Mouse (Mus musculus) cerebellum, adult 2 months (tissue): Measurements from ENCODE around the gene Copg2. TPM values are rescaled to one million over a fixed set of nuclear protein-coding genes. Genes with fewer than 3 reads are reported as not detected.

Experiments
- DNase-seq, 2 experiments: peaks; one replicate each; pipeline ENCODE4 v3.0.0; 2021
- H3K27ac ChIP-seq: fragments of 200-500 bp; 2 replicates; pipeline ENCODE4 v1.5.1; 2012; ENCODE audit warnings: low read length, control low read depth, inconsistent platforms; ENCODE audit not compliant: insufficient read depth
- H3K27me3 ChIP-seq: fragments of 200-500 bp; 2 replicates; pipeline ENCODE4 v1.6.1; 2012; ENCODE audit warnings: inconsistent platforms, mild to moderate bottlenecking, low read length, moderate library complexity; ENCODE audit not compliant: control insufficient read depth, insufficient read depth
- H3K4me1 ChIP-seq: fragments of 200-500 bp; 2 replicates; pipeline ENCODE4 v1.6.1; 2011; ENCODE audit warnings: low read length; ENCODE audit not compliant: control insufficient read depth, insufficient read depth
- H3K4me3 ChIP-seq: fragments of 200-500 bp; replicated peaks from 2 replicates; pipeline ENCODE3; 2011; ENCODE audit warnings: mild to moderate bottlenecking, low read depth, low read length, control low read depth; ENCODE audit not compliant: insufficient read depth
- CTCF ChIP-seq: fragments of 200-500 bp; IDR thresholded peaks from 2 replicates; pipeline ENCODE4 v1.5.1; 2011; ENCODE audit warnings: low read depth, mild to moderate bottlenecking, control low read depth, low read length, moderate library complexity, borderline replicate concordance; ENCODE audit not compliant: insufficient read depth
- POLR2A ChIP-seq: fragments of 200-500 bp; IDR thresholded peaks from 2 replicates; pipeline ENCODE4 v1.6.1; 2011; ENCODE audit warnings: low read length, control low read depth, borderline replicate concordance; ENCODE audit not compliant: insufficient read depth
- WGBS: fragments of 180-500 bp; shearing (Covaris S2); methylation state at CpG from one replicate; pipeline ENCODE4 v1.1.7; 2018; 5-methylcytosine and 5-hydroxymethylcytosine counted together
- polyA plus RNA-seq: library from polyadenylated mRNA; depleted of rRNA; stranded (reverse); fragments of >200 nt; gene quantifications from 2 replicates; pipeline ENCODE4 v1.2.3, GENCODE M21; 2012

Gene Copg2
- polyA plus RNA-seq, 1 experiment = 73.6 TPM

DNA sequence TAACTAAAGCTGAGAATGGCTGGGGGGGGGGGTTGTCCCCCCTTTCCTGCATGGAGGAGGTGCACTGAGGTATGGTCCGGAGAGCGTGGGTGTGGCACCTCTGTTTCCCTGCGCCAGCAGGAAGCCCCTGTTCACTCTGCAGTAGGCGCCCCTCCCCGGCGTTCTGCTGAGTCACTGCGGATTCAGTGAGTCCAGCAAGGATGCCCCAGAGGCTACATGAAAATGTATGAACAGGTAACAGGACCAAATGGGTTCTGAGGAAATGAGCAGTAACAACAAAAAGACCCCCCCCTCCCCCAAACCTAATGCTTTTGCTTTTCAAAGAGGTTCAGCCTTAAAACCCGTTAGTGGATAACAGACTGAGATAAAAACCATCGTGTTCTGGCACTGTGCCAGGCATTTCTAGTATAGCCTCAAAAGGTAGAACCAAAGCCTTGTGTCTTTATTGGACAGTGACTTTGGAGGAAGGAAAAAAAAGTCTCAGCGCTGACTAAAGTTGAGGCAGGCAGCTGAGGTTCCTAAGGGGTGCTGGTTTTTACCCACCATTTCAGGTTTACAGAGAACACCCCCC is 157.3 kb downstream of the Copg2 start:
- Histone ChIP-seq H3K4me3 (peak overlapping the region; percentile 46), H3K4me1 (no peaks in the 10 kb centered on the region), H3K27ac (no peak overlapping the region), H3K27me3 (no peaks in the 10 kb centered on the region)
- 48% methylated on average over 10 of the region's 10 CpGs for WGBS
- no peak for TF ChIP-seq POLR2A
- peak; percentile 44 to 53 for DNase-seq

DNA sequence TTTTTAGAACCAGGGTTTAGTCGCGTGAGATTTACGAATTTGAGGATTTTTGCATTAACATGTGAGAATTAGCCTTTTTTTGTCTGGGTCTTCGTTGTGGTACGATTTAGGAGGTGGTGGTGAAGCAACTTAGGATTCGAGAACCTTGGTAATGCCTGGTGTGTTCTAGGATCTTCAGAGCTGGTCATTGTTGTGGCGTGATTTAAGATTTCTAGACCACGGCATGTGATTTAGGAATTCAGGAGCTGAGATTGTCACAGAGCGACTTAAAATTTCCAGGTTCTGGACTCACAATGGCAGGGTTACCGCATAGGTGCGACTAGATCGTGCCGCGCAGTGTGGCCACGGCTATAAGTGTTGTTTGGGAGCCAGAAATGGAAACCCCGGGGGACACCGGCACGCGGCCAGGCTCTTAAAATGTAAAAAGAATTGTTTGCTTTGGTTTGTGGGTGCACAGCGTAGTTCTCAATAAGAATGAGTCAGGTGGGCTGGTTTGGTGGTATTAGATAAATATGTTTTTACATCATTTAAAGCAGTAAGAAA is 158.1 kb downstream of the Copg2 start:
- peak overlapping the region; percentile 46 for H3K4me3 ChIP-seq
- no peak overlapping the region for H3K27ac ChIP-seq
- TF ChIP-seq CTCF (no peak), POLR2A (no peak)
- no peaks in the 10 kb centered on the region for H3K4me1 ChIP-seq
- 47% methylated on average over 20 of the region's 20 CpGs for WGBS
- no peaks in the 10 kb centered on the region for H3K27me3 ChIP-seq
- DNase-seq = peak; percentile 26 to 35

DNA sequence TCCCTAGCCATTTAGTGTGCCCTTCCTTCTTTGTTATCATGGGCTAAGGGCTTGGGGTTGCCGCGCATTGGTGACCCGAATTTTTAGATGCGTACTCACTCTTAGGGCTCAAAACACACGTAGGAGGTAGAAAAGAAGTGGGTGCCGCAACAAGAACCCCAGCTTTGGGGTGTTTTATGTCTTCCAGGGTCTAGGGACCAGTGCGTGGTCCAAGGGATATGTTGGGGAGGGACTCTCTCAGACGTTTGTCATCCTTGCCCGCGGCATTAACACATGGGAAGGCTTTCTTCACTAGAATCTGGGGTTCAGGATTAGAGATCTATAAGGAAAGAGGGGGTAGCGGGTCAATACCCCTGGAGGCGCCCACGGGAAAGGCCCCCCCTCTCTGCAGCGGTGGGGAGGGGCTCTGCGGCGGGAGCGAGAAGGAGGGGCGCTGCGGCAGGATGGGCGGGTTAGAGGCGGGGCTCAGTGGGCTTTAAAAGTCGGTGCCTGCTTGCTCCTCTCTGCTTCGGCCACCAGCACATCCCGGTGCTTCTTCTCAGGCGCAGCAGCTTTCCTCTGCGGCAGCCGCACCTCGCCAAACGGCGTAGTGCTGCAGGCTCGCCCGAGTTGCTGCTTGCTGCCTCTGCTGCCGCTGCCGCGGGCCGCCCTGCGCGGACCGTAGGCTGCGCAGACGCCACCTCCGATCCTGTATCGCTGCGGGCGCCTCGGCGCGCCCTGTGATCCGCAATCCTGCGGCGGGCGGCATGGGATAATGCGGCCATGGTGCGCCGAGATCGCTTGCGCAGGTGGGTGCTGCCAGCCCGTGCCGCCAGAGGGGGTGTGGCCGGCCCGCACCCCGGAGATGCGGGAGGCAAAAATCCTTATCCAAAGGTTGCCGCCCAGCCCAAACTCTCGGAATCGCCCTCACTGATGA is 158.8 kb downstream of the Copg2 start:
- no peaks in the 10 kb centered on the region for H3K27me3 ChIP-seq
- peak; percentile 82 to 87 for DNase-seq
- peak; percentile 96 for TF ChIP-seq POLR2A
- TF ChIP-seq CTCF = no peak
- peak overlapping the region; percentile 46 for H3K4me3 ChIP-seq
- H3K27ac ChIP-seq = peak overlapping the region; percentile 42
- no peaks in the 10 kb centered on the region for H3K4me1 ChIP-seq
- whole genome bisulfite sequencing = 55% methylated on average over 62 of the region's 66 CpGs

DNA sequence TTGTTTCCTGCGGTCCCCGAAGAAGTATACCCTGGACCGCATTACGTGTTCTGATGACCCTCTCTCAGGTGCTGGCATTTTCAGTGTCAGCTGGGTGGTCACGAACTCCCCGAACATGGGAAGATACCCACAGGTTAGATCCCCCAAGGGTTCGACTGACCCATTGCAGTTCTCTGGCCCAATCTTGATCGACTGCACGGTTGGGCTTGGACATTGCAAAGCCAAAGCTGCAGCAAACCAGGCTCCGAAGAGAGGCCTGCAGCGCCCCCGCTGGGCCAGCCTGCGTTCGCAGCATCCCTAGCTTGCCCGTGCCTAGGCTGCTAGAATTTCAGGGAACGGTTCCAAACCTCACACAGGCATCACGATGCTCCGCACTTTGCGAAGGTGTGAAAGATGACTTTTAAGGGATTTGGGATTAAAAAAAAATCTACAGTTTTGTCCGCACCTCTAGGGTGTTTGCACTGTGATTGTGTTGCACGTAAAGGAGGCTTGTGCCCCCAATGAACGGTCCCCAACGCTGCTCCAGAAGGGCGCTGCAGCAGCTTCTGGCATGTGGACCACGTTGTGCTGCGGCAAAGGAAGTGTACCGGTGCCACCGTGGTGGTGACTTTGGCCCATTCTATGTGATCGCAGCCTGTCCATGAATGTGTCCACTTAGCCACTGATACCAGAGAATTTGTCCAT is 159.6 kb downstream of the Copg2 start:
- WGBS = 51% methylated on average over 29 of the region's 29 CpGs
- Histone ChIP-seq H3K4me3 (peak overlapping the region; percentile 46), H3K4me1 (no peaks in the 10 kb centered on the region), H3K27me3 (no peaks in the 10 kb centered on the region), H3K27ac (peak overlapping the region; percentile 42)
- DNase-seq = peak; percentile 73 to 80
- TF ChIP-seq POLR2A (0 out of 2 replicates have a peak, but pooled peaks have one; percentile 19), CTCF (peak; percentile 61)

DNA sequence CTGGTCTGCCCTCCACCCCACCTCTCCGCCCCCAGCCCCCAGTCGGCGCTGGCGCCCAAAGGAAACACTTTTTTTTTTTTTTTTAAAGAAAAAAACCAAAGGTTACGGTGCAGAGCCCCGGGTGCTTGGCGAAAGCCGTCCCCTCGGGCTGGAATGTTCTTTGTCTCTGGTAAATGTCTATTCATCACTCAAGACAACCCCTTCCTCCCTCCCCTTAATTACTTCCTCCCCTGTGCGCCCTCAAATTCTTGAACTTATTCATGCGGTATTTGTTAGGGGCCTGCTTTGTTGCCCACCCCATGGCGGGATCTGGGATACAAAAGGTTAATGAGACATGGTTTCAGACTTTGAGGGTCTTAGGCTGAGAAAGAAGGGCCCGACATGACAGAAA is 160.2 kb downstream of the Copg2 start:
- Histone ChIP-seq H3K4me3 (no peak overlapping the region), H3K27me3 (no peaks in the 10 kb centered on the region), H3K27ac (no peak overlapping the region), H3K4me1 (no peaks in the 10 kb centered on the region)
- 77% methylated on average over 13 of the region's 13 CpGs for WGBS
- no peak for DNase-seq
- no peak for TF ChIP-seq POLR2A
- no peak for TF ChIP-seq CTCF

DNA sequence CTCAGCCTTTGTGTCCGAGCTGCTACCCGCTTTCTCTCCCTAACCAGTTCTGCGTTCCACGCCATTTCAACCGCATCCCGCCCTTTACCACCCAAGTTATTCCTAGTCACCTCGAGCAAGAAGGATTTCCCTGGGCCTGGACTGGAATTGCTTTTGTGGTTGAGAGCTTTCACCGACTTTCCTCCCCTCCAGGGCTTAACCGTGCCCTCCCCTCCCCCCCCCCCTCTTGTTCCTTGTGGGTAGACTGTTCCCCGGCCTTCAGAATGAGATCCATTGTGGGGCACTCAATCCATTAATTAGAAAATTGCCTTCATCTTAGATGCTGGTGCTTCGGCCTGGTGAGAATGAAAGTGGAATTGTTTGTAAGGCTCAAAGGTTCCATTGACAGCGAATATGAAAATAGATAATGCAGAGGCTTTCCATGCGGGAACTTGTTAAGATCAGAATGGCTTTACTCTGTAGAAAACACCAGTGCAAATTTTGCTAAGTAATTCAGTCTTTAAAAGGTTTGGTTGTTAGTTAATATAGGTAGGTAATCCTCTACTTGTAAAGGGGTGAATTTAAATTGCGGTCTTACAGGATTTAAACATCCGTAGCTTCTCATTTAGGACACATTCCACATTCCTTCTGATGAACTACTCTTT is 160.7 kb downstream of the Copg2 start:
- TF ChIP-seq CTCF (no peak), POLR2A (no peak)
- DNase-seq = peak in 1 of 2 experiments; percentile 9
- Histone ChIP-seq H3K27ac (no peak overlapping the region), H3K4me1 (no peaks in the 10 kb centered on the region), H3K4me3 (no peak overlapping the region), H3K27me3 (no peaks in the 10 kb centered on the region)
- WGBS = 75% methylated on average over 15 of the region's 15 CpGs

DNA sequence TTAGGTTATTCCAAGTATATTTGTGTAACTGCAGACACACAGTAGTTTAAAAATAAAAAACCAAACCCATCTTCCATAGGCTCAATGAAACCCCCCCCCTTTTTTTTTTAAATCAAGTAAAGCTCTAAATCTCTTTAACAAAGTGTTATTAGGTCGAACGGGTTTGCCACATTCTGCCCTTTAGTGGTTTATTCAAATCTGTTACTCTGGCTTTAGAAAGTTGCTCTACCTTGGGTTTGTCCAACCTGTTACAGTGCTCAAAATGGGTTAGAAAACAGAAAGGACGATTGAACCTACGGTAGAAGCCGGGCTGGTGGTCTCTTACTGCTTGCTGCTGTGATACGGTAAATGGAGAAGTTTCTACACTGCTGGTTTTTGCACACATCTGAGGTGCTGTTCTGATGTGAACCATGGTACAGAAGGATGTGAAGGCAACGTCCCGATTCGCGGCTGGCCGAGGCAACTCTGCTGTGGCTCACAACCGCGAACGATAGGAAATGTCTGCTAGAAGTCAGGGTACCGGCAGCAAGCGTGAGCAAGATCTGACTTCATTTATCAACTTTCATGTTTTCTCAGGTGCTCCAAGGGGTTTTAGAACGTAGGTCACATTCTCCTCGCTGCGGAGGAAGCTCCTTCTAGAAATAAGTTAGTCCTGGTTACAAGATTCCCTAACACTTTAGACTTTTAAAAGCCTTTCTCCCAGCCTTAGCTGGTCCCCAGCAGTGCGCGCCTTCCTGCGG is 161.4 kb downstream of the Copg2 start:
- H3K27ac ChIP-seq = no peak overlapping the region
- TF ChIP-seq CTCF (no peak), POLR2A (no peak)
- H3K27me3 ChIP-seq = no peaks in the 10 kb centered on the region
- no peak overlapping the region for H3K4me3 ChIP-seq
- 72% methylated on average over 22 of the region's 22 CpGs for WGBS
- H3K4me1 ChIP-seq = no peaks in the 10 kb centered on the region
- no peak for DNase-seq
